In the genomic region with DNA sequence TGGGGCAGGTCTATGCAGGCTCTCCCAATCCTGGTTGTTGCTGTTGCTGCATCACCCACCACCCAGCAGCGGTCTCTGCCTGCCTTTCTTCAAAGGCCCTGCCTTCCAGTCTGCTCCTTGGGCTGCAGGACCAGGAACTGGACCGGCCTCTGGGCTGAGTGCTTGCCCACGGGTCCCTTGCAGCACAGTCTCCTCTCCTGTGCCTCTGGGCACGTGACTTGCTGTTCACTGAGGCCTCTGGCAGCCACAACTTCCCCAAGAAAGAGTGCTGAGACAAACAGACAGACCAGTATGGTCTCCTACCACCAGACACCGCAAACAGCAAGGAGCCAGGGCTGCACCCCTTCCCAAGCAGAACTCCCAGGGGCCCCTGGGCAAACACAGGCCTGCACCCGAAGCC, we compare ENCODE assay signal across 11 mouse cellular contexts. TPM values are rescaled to one million over a fixed set of nuclear protein-coding genes. Genes with fewer than 3 reads are reported as not detected.
DNase-seq lines count a peak whose midpoint lies in the region; ATAC-seq and TF ChIP-seq lines count a peak whose summit lies in the region.
"Had no signal": no experiment of that assay in that cellular context is flagged by ENCODE, and none has a peak within 500 bp of the region (broad histone marks: within the 10 kb centered on the region; RNA-seq: fewer than 3 reads in every experiment).

No protein-coding gene starts in this region.

- no peaks in the 10 kb centered on the region for H3K9me3 ChIP-seq in lung, embryonic 14.5 days (ENCODE audit: low read depth, low read length)
- no peaks in the 10 kb centered on the region for H3K9me3 ChIP-seq in embryonic facial prominence, embryonic 15.5 days (replicated peaks)
- H3K9me3 ChIP-seq in limb, embryonic 15.5 days = no peaks in the 10 kb centered on the region

- no peak overlapping the region for H3K4me3 ChIP-seq in lung, embryonic 14.5 days (ENCODE audit: low read depth, low read length)
- no peak overlapping the region for H3K4me3 ChIP-seq in lung, adult 2 months (replicated peaks; ENCODE audit: extremely low read depth, low read depth, low read length)
- H3K4me3 ChIP-seq in embryonic facial prominence, embryonic 15.5 days (replicated peaks) = no peak overlapping the region
- no peak overlapping the region for H3K4me3 ChIP-seq in limb, embryonic 15.5 days
- H3K4me3 ChIP-seq: left cerebral cortex, adult 2 months had no signal

- H3K9ac ChIP-seq in lung, embryonic 14.5 days = peak overlapping the region; percentile 9; the same call in 1 of the 2 replicates
- no peak overlapping the region for H3K9ac ChIP-seq in embryonic facial prominence, embryonic 15.5 days
- no peak overlapping the region for H3K9ac ChIP-seq in limb, embryonic 15.5 days

- peak overlapping the region; percentile 42; the same call in 1 of the 2 replicates for H3K27ac ChIP-seq in lung, embryonic 14.5 days (ENCODE audit: low read depth)
- peak overlapping the region; percentile 44; the same call in 1 of the 2 replicates for H3K27ac ChIP-seq in embryonic facial prominence, embryonic 15.5 days (replicated peaks)
- peak overlapping the region; percentile 47 for H3K27ac ChIP-seq in limb, embryonic 15.5 days
- H3K27ac ChIP-seq: left cerebral cortex, adult 2 months had no signal

- no peak for TF ChIP-seq CTCF in lung, embryonic 14.5 days (IDR thresholded peaks at IDR 0.05; ENCODE audit: low read depth)
- TF ChIP-seq CTCF in lung, adult 2 months (IDR thresholded peaks at IDR 0.05; ENCODE audit: insufficient read depth, low read length) = no peak

- H3K36me3 ChIP-seq in lung, embryonic 14.5 days (ENCODE audit: insufficient read depth) = no peaks in the 10 kb centered on the region
- H3K36me3 ChIP-seq in embryonic facial prominence, embryonic 15.5 days = no peaks in the 10 kb centered on the region
- H3K36me3 ChIP-seq in limb, embryonic 15.5 days = no peaks in the 10 kb centered on the region

- WGBS in lung, embryonic 14.5 days = 65% methylated on average over 6 of the region's 6 CpGs
- 47% methylated on average over 6 of the region's 6 CpGs for WGBS in lung, adult 2 months
- 62% methylated on average over 6 of the region's 6 CpGs for WGBS in embryonic facial prominence, embryonic 15.5 days
- WGBS in limb, embryonic 15.5 days = 69% methylated on average over 6 of the region's 6 CpGs

- H3K4me2 ChIP-seq in lung, embryonic 14.5 days = 0 out of 2 replicates have a peak overlapping the region, but pooled peaks have one; percentile 12
- peak overlapping the region; percentile 9; the same call in 1 of the 2 replicates for H3K4me2 ChIP-seq in embryonic facial prominence, embryonic 15.5 days (replicated peaks)
- H3K4me2 ChIP-seq in limb, embryonic 15.5 days = no peak overlapping the region

- peaks cover 55% of the 10 kb centered on the region for H3K4me1 ChIP-seq in lung, embryonic 14.5 days (ENCODE audit: insufficient read depth)
- peaks cover 55% of the 10 kb centered on the region for H3K4me1 ChIP-seq in lung, adult 2 months (ENCODE audit: control insufficient read depth, insufficient read depth, low read length)
- H3K4me1 ChIP-seq in embryonic facial prominence, embryonic 15.5 days = peaks cover 77% of the 10 kb centered on the region
- H3K4me1 ChIP-seq in limb, embryonic 15.5 days = peaks cover 57% of the 10 kb centered on the region

- no peak for DNase-seq in lung, embryonic 14.5 days
- no peak for DNase-seq in lung, adult 2 months
- no peak for DNase-seq in thymus, postnatal 10 days (ENCODE audit: low spot score in 2 of 2)
- DNase-seq in testis, postnatal 14 days (ENCODE audit: low spot score) = no peak
- DNase-seq: cerebellum, postnatal 10 days; gastrocnemius, postnatal 25 days had no signal

- no peaks in the 10 kb centered on the region for H3K27me3 ChIP-seq in lung, embryonic 14.5 days (ENCODE audit: insufficient read depth, low read length)
- H3K27me3 ChIP-seq in embryonic facial prominence, embryonic 15.5 days = no peaks in the 10 kb centered on the region
- no peaks in the 10 kb centered on the region for H3K27me3 ChIP-seq in limb, embryonic 15.5 days

- no peak for TF ChIP-seq POLR2A in lung, adult 2 months (IDR thresholded peaks at IDR 0.05; ENCODE audit: borderline replicate concordance, extremely low read depth, low read depth, low read length)

- ATAC-seq in lung, embryonic 14.5 days (ENCODE audit: insufficient read depth) = no peak
- ATAC-seq in embryonic facial prominence, embryonic 15.5 days (ENCODE audit: insufficient number of reproducible peaks, low FRiP score, low TSS enrichment, low read depth) = no peak
- ATAC-seq in limb, embryonic 15.5 days (ENCODE audit: insufficient number of reproducible peaks, low FRiP score, low TSS enrichment, low read depth) = no peak
- ATAC-seq in neutrophil, adult 5-6 weeks (ENCODE audit: extremely low read depth, insufficient number of reproducible peaks, low FRiP score, poor library complexity, severe bottlenecking) = peak; percentile 34
- ATAC-seq in cerebellum, adult (ENCODE audit: insufficient number of reproducible peaks, low FRiP score, low TSS enrichment) = no peak

RNA-seq across cellular contexts. Expression of gene Ldlrap1, which starts 5.5 kb away (rescaled TPM):
- polyA plus RNA-seq in lung, embryonic 14.5 days (2014; fragmentation: Nextera tagmentation; extraction: Ambion mirVana) = 21.2 and 22.2 TPM in 2 replicates
- polyA plus RNA-seq in lung, adult 2 months (2012; rRNA removed) = 23.3 and 30.6 TPM in 2 replicates
- 36.7 and 37.6 TPM in 2 replicates for polyA plus RNA-seq in embryonic facial prominence, embryonic 15.5 days (2015; fragmentation: Nextera tagmentation; extraction: Ambion mirVana)
- polyA plus RNA-seq in limb, embryonic 15.5 days (2015; fragmentation: Nextera tagmentation; extraction: Ambion mirVana) = 31.8 and 33.9 TPM in 2 replicates
- 25.7 and 27.0 TPM in 2 replicates for total RNA-seq in neutrophil, adult 5-6 weeks (2017)

RNA-seq across cellular contexts. Expression of gene Man1c1, which starts 58.3 kb away (rescaled TPM):
- 3.3 and 4.3 TPM in 2 replicates for polyA plus RNA-seq in lung, embryonic 14.5 days (2014; fragmentation: Nextera tagmentation; extraction: Ambion mirVana)
- polyA plus RNA-seq in lung, adult 2 months (2012; rRNA removed) = 14.5 and 15.7 TPM in 2 replicates
- 5.0 and 5.6 TPM in 2 replicates for polyA plus RNA-seq in embryonic facial prominence, embryonic 15.5 days (2015; fragmentation: Nextera tagmentation; extraction: Ambion mirVana)
- polyA plus RNA-seq in limb, embryonic 15.5 days (2015; fragmentation: Nextera tagmentation; extraction: Ambion mirVana) = 4.7 and 5.6 TPM in 2 replicates
- 2.0 and 2.2 TPM in 2 replicates for total RNA-seq in neutrophil, adult 5-6 weeks (2017)
